Mouse (Mus musculus) embryo, embryonic 11.5 days (tissue): ENCODE measurements around the gene Dab1.

Source experiments
- DNase-seq: peaks from one replicate; pipeline ENCODE4 v3.0.0-alpha.2; 2012; ENCODE audit warnings: low read depth, low spot score

The Dab1 gene

GRCm38 (mm10) chr4:104106299-104106698 lies 487.1 kb downstream of the Dab1 start:
- no peak for DNase-seq

GRCm38 (mm10) chr4:104111614-104112013 lies 492.5 kb downstream of the Dab1 start:
- DNase-seq: no peak

GRCm38 (mm10) chr4:104113209-104114005 lies 494.2 kb downstream of the Dab1 start:
- no peak for DNase-seq

- DNase-seq: no peak
Observed at GRCm38 (mm10) chr4:104114006-104114361, 494.8 kb downstream of the Dab1 start.

GRCm38 (mm10) chr4:104120108-104120507 lies 500.9 kb downstream of the Dab1 start:
- DNase-seq: no peak

GRCm38 (mm10) chr4:104121959-104122358 lies 502.8 kb downstream of the Dab1 start:
- DNase-seq: no peak

- no peak for DNase-seq
Observed at GRCm38 (mm10) chr4:104122364-104122763, 503.2 kb downstream of the Dab1 start.

- no peak for DNase-seq
Observed at GRCm38 (mm10) chr4:104153637-104154036, 534.5 kb downstream of the Dab1 start.

GRCm38 (mm10) chr4:104178067-104178466 lies 558.9 kb downstream of the Dab1 start:
- DNase-seq: no peak

- no peak for DNase-seq
Observed at GRCm38 (mm10) chr4:104186311-104186710, 567.2 kb downstream of the Dab1 start.

- DNase-seq: no peak
Observed at GRCm38 (mm10) chr4:104198635-104199034, 579.5 kb downstream of the Dab1 start.

GRCm38 (mm10) chr4:104201686-104202085 lies 582.5 kb downstream of the Dab1 start:
- DNase-seq: no peak

- no peak for DNase-seq
Observed at GRCm38 (mm10) chr4:104204047-104204446, 584.9 kb downstream of the Dab1 start.

- DNase-seq: no peak
Observed at GRCm38 (mm10) chr4:104206639-104207038, 587.5 kb downstream of the Dab1 start.

- DNase-seq: peak; percentile 14
Observed at GRCm38 (mm10) chr4:104209081-104209480, 589.9 kb downstream of the Dab1 start.

GRCm38 (mm10) chr4:104210796-104211195 lies 591.6 kb downstream of the Dab1 start:
- no peak for DNase-seq

GRCm38 (mm10) chr4:104211531-104212455 lies 592.6 kb downstream of the Dab1 start:
- no peak for DNase-seq

GRCm38 (mm10) chr4:104214724-104215123 lies 595.6 kb downstream of the Dab1 start:
- no peak for DNase-seq

- DNase-seq: no peak
Observed at GRCm38 (mm10) chr4:104217336-104217735, 598.2 kb downstream of the Dab1 start.

- DNase-seq: no peak
Observed at GRCm38 (mm10) chr4:104218765-104219164, 599.6 kb downstream of the Dab1 start.

GRCm38 (mm10) chr4:104220099-104220498 lies 600.9 kb downstream of the Dab1 start:
- DNase-seq: no peak

GRCm38 (mm10) chr4:104229296-104229695 lies 610.1 kb downstream of the Dab1 start:
- DNase-seq: no peak

GRCm38 (mm10) chr4:104246506-104246905 lies 627.3 kb downstream of the Dab1 start:
- no peak for DNase-seq
